Mouse (Mus musculus): ENCODE measurements around the gene Fndc3a. TPM values are rescaled to one million over a fixed set of nuclear protein-coding genes. Genes with fewer than 3 reads are reported as not detected.

Gene Fndc3a
- polyA plus RNA-seq (2017; shearing (Covaris generic)), result 10 to 100 TPM; 19.1 to 21.5 TPM

DNA sequence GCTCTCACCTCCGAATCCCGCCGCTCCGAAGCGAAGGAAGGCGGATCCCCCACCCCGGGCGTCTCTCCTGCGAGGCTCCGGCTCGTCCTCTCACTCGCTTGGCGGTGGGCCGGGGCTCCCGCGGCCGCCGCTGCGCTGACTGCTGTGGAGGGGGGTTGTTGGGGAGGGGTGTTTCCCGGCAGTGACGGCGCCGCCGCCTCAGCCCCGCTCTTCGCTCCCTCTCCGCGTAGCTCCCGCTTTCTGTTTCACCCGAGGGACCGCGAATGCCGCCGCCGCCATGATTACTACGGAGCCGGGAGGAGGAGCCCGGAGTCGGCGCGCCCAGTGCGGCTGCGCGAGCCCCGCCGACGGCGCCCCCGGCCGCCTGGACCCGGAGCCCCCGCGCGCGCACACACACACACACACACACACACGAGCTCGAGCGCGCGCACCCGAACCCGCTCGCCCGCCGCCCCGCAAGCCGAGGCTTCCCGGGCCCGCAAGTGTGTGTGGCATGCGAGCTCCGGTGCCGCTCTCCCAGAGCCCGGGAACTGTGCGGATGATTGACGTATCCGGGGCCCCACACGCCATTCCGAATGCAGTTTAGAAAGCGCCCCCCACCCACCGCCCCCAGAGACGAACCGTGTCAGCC is at the start of gene Fndc3a:
Fndc3a (minus strand) TSS at position 294 of the 631 bp plus-strand sequence.
- ATAC-seq, result peak; percentile 78

- peak; percentile 98 for ATAC-seq
These were observed 43.1 kb upstream of the Fndc3a start for GRCm38 (mm10) chr14:72752893-72753292.

DNA sequence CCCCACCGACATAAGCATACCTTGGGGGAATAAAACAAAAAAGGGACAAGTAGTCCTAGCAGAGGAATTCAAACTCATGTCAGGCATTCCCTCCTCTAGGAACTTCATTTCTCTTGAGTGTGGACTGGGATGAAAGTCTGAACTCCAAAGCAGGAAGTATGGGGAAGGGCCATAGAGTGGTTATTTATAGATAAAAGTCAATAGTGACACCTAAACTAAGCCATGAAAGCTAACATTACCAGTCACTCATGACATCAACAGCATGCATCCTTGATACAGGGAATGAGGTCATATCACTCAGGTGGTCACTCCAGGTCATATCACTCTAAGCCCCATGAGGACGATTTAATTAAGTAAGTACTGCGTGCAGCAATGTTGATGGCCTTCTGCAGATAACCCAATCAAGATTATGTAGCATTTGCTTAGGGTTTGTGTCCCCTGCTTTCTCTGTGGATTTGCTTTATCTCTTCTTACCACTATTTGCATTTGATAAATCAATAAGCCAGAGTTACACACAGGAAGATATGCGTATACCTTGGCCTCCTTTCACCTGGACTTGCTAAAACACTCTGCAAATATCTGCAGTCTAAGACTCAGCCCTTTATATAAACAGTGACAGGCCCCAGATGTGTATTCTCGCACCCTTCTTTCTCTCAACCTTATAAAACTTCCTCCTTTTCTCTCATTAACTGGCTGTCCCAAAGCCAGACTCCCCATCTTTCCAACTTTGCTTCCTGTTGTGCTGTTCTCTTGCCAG is 40.8 kb upstream of the Fndc3a start:
- ATAC-seq, result no peak

- ATAC-seq, result no peak
These were observed 38.5 kb upstream of the Fndc3a start for GRCm38 (mm10) chr14:72748331-72748730.

GRCm38 (mm10) chr14:72741667-72742066 is 31.9 kb upstream of the Fndc3a start:
- ATAC-seq, result no peak

- no peak for ATAC-seq
These were observed 30.5 kb upstream of the Fndc3a start for GRCm38 (mm10) chr14:72740336-72740735.

GRCm38 (mm10) chr14:72739484-72740208 is 29.8 kb upstream of the Fndc3a start:
- no peak for ATAC-seq

GRCm38 (mm10) chr14:72738776-72739175 is 29.0 kb upstream of the Fndc3a start:
- no peak for ATAC-seq

GRCm38 (mm10) chr14:72738217-72738616 is 28.4 kb upstream of the Fndc3a start:
- no peak for ATAC-seq

DNA sequence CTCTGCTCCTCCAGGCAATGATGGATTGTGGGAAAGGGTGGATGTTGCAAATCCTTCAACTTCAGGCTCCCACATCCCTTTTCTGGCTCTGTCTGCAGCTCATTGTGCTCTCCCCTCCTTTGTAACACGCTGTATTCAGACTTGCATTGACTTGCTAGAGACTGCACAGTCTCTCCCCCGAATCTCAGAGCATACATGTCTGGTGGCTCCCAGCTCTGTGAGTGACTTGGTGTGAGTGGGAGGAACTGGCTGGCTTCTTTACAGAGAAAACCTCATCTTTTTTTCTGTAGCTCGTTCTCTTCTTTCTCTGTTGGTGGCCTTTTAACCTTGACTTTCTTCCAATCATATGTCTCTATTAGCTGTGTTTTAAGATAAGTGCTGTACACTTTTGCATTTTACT is 16.1 kb upstream of the Fndc3a start:
- no peak for ATAC-seq

DNA sequence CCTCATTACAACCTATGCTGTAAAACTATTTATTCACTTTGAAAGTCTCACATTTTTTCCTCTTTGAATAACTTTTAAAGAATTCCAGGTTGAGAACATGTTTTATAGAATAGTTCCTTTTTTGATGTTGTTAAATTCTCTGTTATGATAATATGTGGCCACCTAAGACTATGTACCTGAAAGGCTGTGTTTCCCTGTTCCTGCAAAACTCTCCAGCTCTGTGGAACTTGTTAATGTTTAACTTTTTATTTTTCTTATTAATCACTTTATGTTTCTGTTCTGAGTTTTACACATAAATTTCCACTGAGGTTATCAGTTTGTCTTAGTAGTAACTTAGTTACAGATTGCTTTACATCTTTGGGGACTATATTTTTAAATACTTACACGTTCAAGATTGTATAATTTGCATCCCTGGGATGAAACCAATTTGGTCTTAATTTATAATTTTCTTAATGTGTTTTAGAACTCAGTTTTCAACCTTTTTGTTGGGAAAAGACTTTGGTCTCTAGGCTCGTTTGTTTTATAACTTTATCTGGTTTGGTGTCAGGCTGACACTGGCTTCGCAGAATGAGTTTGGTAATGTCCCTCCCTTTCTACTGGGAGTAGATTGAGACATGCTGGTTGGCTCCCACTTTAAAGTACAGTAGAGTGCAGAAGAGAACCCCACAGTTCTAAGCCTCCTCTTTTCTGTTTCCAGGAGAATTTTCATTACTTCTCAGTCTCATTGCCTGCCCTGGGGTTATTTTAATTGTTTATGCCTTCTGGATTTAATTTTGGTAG is 12.7 kb upstream of the Fndc3a start:
- ATAC-seq, result no peak

DNA sequence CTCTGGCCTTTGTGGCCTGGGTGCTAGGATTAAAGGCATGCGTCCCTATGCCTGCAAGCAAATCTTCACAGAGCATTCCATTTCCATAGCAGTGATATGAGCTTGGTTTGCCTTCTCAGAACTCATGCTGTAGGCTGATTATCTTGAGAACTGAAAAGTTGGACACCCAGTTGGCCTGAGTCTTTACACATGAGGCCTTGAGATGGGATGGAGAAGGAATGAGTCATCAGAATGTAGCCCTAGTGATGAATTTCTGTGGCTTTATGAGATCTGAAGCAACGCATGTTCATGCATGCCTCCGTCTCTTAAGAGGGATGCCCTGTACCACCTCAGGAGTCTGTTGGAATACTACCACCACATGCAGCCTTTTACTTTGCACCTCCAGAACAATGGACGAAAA is 6.4 kb upstream of the Fndc3a start:
- no peak for ATAC-seq

DNA sequence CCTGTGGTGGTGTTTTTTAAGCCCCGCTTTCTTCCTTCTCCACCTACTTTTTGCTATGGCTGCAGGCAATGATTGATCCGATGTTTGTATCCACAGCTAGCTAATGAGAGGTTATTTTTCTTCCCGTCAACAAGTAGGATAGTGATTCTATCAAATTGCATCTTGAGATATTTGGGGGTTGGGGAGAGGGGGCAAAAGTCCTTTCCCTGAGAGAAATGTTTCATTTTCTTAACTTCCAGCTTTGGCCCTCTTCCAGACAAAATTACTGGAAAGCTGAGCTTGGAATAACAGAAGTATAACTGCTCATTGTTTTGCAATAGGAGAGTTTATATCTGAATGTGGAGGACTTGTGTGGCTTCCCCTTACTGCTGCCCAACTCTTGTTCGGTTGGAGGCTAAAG is 1.3 kb upstream of the Fndc3a start:
- no peak for ATAC-seq

GRCm38 (mm10) chr14:72710341-72711027 is 681 bp upstream of the Fndc3a start:
- ATAC-seq, result peak; percentile 30

DNA sequence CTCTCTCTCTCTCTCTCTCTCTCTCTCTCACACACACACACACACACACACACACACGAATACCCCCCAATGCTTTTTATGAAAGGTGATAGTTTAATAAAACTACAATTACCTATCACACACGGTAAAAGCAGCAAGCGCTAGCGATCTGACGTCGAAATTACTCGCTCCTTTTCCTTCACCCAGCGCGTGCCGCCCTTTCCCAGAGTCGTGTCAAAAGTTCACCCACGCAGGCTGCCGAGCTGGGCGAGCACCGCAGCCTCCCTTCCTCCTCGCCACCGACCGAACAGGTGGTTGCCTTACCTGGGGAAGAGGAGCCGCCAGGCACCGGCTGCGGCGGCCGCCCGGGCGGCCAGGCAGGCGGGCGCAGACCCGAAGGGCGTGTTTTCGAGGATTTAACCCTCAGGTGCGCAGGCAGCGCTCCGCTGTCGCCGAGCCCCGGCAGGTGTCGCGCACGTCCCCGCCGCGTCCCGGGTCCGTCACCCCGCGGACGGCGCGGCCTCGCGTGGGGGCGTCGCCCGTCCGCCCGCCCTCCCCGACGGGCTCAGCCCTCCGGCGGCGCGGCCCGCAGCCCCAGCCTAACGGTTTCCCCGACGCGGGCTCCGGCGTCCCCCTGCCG is 603 bp downstream of the Fndc3a start:
- ATAC-seq, result peak; percentile 46

DNA sequence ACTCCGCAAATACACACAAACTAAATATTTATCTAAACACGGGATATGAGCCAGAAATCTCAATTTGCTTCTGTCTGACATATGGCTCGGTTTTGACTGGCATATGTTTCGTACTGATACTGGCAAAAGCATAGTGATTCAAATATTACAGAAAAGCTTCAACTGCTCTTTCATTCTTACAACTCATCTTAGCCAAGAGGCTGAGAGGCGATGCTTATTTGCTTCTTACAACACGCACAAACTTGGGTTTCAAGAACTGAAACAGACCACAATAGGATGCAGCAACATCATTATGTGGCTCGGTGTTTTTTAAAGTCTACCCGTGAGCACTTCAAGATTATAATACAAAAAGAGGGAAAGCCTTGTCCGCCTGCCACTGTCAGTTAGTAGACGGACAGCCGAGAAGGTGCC is 1.2 kb downstream of the Fndc3a start:
- no peak for ATAC-seq

GRCm38 (mm10) chr14:72700056-72700455 is 9.7 kb downstream of the Fndc3a start:
- no peak for ATAC-seq

GRCm38 (mm10) chr14:72691406-72691805 is 18.4 kb downstream of the Fndc3a start:
- ATAC-seq, result peak; percentile 66

GRCm38 (mm10) chr14:72689525-72689924 is 20.3 kb downstream of the Fndc3a start:
- no peak for ATAC-seq

- no peak for ATAC-seq
These were observed 24.9 kb downstream of the Fndc3a start for GRCm38 (mm10) chr14:72684857-72685370.

GRCm38 (mm10) chr14:72677247-72677646 is 32.6 kb downstream of the Fndc3a start:
- no peak for ATAC-seq
